Mouse (Mus musculus) left cerebral cortex, postnatal 4 days (tissue): Measurements from ENCODE around the gene Gm3402. TPM values are rescaled to one million over a fixed set of nuclear protein-coding genes. Genes with fewer than 3 reads are reported as not detected.
"Not testable (repeated sequence)": the region's sequence is repeated elsewhere in the genome, so short reads cannot be mapped to it uniquely, and the experiment has no call there.

Experiments
- DNase-seq: peaks from one replicate; pipeline ENCODE4 v3.0.0-alpha.2; 2022
- intact Hi-C: fragments of 180-260 bp; cut with DNase I; formaldehyde crosslinking; loops from one replicate; pipeline ENCODE4 v1.15.1; 2025
- total RNA-seq, 2 experiments: library from RNA; stranded (reverse); gene quantifications; 2 replicates each; pipeline ENCODE4 v1.2.3; 2021

Gm3402 gene
- not detected for total RNA-seq

- intact Hi-C loops, result not testable (repeated sequence)
Measured at GRCm38 (mm10) chr5:146513823-146514222, at the start of gene Gm3402. Gm3402 (plus strand) TSS chr5:146514123.

GRCm38 (mm10) chr5:146466663-146467062, 47.3 kb upstream of the Gm3402 start:
- intact Hi-C loops, result loop anchor here (5.0 to 10.0 kb wide), 2 partner anchors 134 to 272 kb away; no protein-coding TSS in a partner anchor
- DNase-seq, result no peak

More at GRCm38 (mm10) chr5:146513823-146514222, at the start of gene Gm3402:
- not testable (repeated sequence) for DNase-seq

GRCm38 (mm10) chr5:146468311-146468710, 45.6 kb upstream of the Gm3402 start:
- intact Hi-C loops, result loop anchor here (5.0 to 10.0 kb wide), 2 partner anchors 136 to 274 kb away; no protein-coding TSS in a partner anchor
- DNase-seq, result peak; percentile 41

GRCm38 (mm10) chr5:146470821-146471220, 43.1 kb upstream of the Gm3402 start:
- intact Hi-C loops, result no loop called here
- DNase-seq, result peak; percentile 17

- DNase-seq, result no peak
Measured at GRCm38 (mm10) chr5:146471311-146471710, 42.6 kb upstream of the Gm3402 start.

GRCm38 (mm10) chr5:146471821-146472220, 42.1 kb upstream of the Gm3402 start:
- intact Hi-C loops, result no loop called here
- no peak for DNase-seq

More at GRCm38 (mm10) chr5:146471311-146471710, 42.6 kb upstream of the Gm3402 start:
- intact Hi-C loops, result no loop called here

- DNase-seq, result peak; percentile 46
Measured at GRCm38 (mm10) chr5:146479564-146479963, 34.4 kb upstream of the Gm3402 start.

GRCm38 (mm10) chr5:146481665-146482064, 32.3 kb upstream of the Gm3402 start, which contains the start of gene Gm6408:
Gm6408 (plus strand) TSS chr5:146481965.
- intact Hi-C loops, DNase-seq: not testable (repeated sequence)

More at GRCm38 (mm10) chr5:146479564-146479963, 34.4 kb upstream of the Gm3402 start:
- intact Hi-C loops, result not testable (repeated sequence)

GRCm38 (mm10) chr5:146488959-146489358, 25.0 kb upstream of the Gm3402 start:
- intact Hi-C loops, result not testable (repeated sequence)
- DNase-seq, result peak; percentile 46

- intact Hi-C loops, DNase-seq: not testable (repeated sequence)
Measured at GRCm38 (mm10) chr5:146491063-146491462, 22.9 kb upstream of the Gm3402 start, which contains the start of gene Gm6370. Gm6370 (plus strand) TSS chr5:146491363.

- DNase-seq, intact Hi-C loops: not testable (repeated sequence)
Measured at GRCm38 (mm10) chr5:146502099-146502498, 11.8 kb upstream of the Gm3402 start, which contains the start of gene 4930449I24Rik. 4930449I24Rik (plus strand) TSS chr5:146502399.

GRCm38 (mm10) chr5:146525501-146525900, 11.6 kb downstream of the Gm3402 start, which contains the start of gene Gm3404:
Gm3404 (plus strand) TSS chr5:146525801.
- intact Hi-C loops, DNase-seq: not testable (repeated sequence)

GRCm38 (mm10) chr5:146537347-146537746, 23.4 kb downstream of the Gm3402 start, which contains the start of gene Gm3409:
Gm3409 (plus strand) TSS chr5:146537647.
- DNase-seq, intact Hi-C loops: not testable (repeated sequence)

- intact Hi-C loops, DNase-seq: not testable (repeated sequence)
Measured at GRCm38 (mm10) chr5:146555836-146556235, 41.9 kb downstream of the Gm3402 start, which contains the start of gene Gm3415. Gm3415 (plus strand) TSS chr5:146556136.

GRCm38 (mm10) chr5:146564259-146564658, 50.3 kb downstream of the Gm3402 start:
- no peak for DNase-seq

More at GRCm38 (mm10) chr5:146564259-146564658, 50.3 kb downstream of the Gm3402 start:
- intact Hi-C loops, result no loop called here

Other genes with a start within 250 kb of the Gm3402 start
- 10 to 100 TPM; 64.9 to 66.0 TPM for gene Wasf3, start 129.1 kb upstream of the Gm3402 start, total RNA-seq
- gene Gm6408, start 32.2 kb upstream of the Gm3402 start, total RNA-seq, result not detected
- not detected for gene Gm6370, start 22.8 kb upstream of the Gm3402 start, total RNA-seq
- gene 4930449I24Rik, start 11.7 kb upstream of the Gm3402 start, total RNA-seq, result not detected
- gene Gm3404, start 11.7 kb downstream of the Gm3402 start, total RNA-seq, result not detected
- not detected for gene Gm3409, start 23.5 kb downstream of the Gm3402 start, total RNA-seq
- gene Gm3415, start 42.0 kb downstream of the Gm3402 start, total RNA-seq, result not detected
- 10 to 100 TPM; 53.2 to 57.0 TPM for gene Gpr12, start 71.1 kb downstream of the Gm3402 start, total RNA-seq